Mouse (Mus musculus) limb, embryonic 12.5 days (tissue): ENCODE data around the gene Chaf1a. TPM values are rescaled to one million over a fixed set of nuclear protein-coding genes. Genes with fewer than 3 reads are reported as not detected.
"Not testable (repeated sequence)": the region's sequence is repeated elsewhere in the genome, so short reads cannot be mapped to it uniquely, and the experiment has no call there.

Experiments
- ATAC-seq: fragments of 200-750 bp; cut with Nextera tagmentation; 2 replicates; pipeline ENCODE4 v1.8.0; 2017; ENCODE audit warnings: low read depth, moderate TSS enrichment; ENCODE audit not compliant: insufficient number of reproducible peaks, insufficient read depth, low FRiP score, low TSS enrichment
- H3K27ac ChIP-seq: fragments of 300-500 bp; sonication (generic); 2 replicates; pipeline ENCODE4 v1.5.1; 2016; ENCODE audit warnings: mild to moderate bottlenecking, moderate library complexity
- H3K27me3 ChIP-seq: fragments of 300-500 bp; sonication (generic); 2 replicates; pipeline ENCODE4 v1.6.1; 2016; ENCODE audit warnings: mild to moderate bottlenecking, moderate library complexity
- H3K36me3 ChIP-seq: fragments of 300-500 bp; sonication (generic); 2 replicates; pipeline ENCODE4 v1.6.1; 2016; ENCODE audit warnings: mild to moderate bottlenecking, moderate library complexity
- H3K4me1 ChIP-seq: fragments of 300-500 bp; sonication (generic); replicated peaks from 2 replicates; pipeline ENCODE4 v1.6.1; 2016
- H3K4me2 ChIP-seq: fragments of 300-500 bp; sonication (generic); 2 replicates; pipeline ENCODE4 v1.6.1; 2016; ENCODE audit warnings: mild to moderate bottlenecking, moderate library complexity
- H3K4me3 ChIP-seq: fragments of 300-500 bp; sonication (generic); replicated peaks from 2 replicates; pipeline ENCODE4 v1.5.1; 2016; ENCODE audit warnings: mild to moderate bottlenecking
- H3K9ac ChIP-seq: fragments of 300-500 bp; sonication (generic); replicated peaks from 2 replicates; pipeline ENCODE4 v1.6.1; 2016; ENCODE audit warnings: mild to moderate bottlenecking, moderate library complexity
- H3K9me3 ChIP-seq: fragments of 300-500 bp; sonication (generic); 2 replicates; pipeline ENCODE4 v1.6.1; 2016; ENCODE audit warnings: mild to moderate bottlenecking, moderate library complexity
- WGBS: fragments of 180-500 bp; shearing (Covaris S2); methylation state at CpG from one replicate; pipeline ENCODE4 v1.1.7; 2016; 5-methylcytosine and 5-hydroxymethylcytosine counted together
- polyA plus RNA-seq: library from polyadenylated mRNA; unstranded; fragments of >200 nt; fragmentation: Nextera tagmentation; extraction: Ambion mirVana; gene quantifications from 2 replicates; pipeline ENCODE4 v1.2.1, GENCODE M21; 2016

The Chaf1a gene
- polyA plus RNA-seq, 1 experiment from 2014 or later: 51.2 TPM

DNA sequence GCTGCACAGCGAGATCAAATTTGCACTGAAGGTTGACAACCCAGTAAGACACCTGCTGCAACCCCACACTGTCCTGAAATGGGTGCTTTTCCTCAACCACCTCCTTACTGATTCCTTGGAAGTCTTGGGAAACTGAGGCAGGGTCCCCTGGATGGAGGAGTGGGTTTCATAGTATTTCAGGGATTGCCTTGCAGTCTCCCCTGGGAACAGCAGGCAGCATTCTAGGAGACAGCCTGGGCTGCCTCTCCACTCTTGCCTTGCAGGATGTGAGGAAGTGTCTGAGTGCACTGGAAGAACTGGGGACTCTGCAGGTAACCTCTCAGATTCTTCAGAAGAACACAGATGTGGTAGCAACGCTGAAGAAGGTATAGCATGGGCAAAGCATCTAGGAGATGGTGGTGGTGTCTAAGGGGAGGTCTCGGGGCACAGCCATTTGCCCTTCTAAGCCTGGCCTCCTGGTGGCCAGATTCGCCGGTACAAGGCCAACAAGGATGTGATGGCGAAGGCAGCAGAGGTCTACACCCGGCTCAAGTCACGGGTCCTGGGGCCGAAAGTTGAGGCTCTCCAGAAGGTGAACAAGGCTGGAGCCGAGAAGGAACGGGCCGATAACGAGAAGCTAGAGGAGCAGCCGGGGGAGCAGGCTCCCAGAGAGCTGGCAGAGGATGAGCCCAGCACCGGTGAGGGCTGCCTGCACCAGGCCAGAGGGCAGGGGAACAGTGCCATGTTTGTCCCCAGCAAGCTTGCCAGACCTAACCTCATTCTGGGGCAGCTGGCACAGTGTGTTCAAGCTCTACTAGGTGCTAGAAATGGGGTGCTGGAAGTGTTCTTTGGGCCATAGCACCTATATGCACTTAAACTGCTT lies 58.7 kb downstream of the Chaf1a start:
- WGBS: 88% methylated on average over 15 of the region's 15 CpGs
- ATAC-seq: no peak
- no peak overlapping the region for H3K27ac ChIP-seq
- no peak overlapping the region for H3K9ac ChIP-seq
- peaks cover 95% of the 10 kb centered on the region for H3K36me3 ChIP-seq
- H3K4me2 ChIP-seq: no peak overlapping the region
- H3K4me3 ChIP-seq: no peak overlapping the region
- no peaks in the 10 kb centered on the region for H3K9me3 ChIP-seq
- H3K27me3 ChIP-seq: no peaks in the 10 kb centered on the region
- H3K4me1 ChIP-seq: no peaks in the 10 kb centered on the region

DNA sequence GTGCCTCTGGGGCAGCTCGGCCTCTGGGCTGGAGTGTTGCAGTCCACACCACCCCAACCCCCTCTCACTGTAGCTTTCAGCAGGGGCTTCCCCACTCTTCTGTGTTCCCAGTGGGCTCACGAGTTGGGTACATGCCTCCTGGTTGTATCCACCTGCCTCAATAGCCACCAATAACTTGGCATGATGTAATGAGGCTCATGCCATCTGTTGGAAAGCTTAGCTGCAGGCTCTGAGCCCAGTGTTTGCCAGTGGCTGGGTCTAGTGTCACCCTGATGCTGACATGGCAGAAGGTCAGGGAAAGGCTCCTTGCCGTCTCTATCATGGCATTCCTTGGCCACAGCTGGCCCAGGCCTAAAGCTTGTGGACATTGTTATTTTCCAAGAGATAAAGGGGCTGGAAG lies 60.6 kb downstream of the Chaf1a start:
- no peak overlapping the region for H3K4me3 ChIP-seq
- 87% methylated on average over 3 of the region's 3 CpGs for WGBS
- no peaks in the 10 kb centered on the region for H3K27me3 ChIP-seq
- peaks cover 82% of the 10 kb centered on the region for H3K36me3 ChIP-seq
- no peak overlapping the region for H3K9ac ChIP-seq
- H3K9me3 ChIP-seq: no peaks in the 10 kb centered on the region
- no peaks in the 10 kb centered on the region for H3K4me1 ChIP-seq
- no peak overlapping the region for H3K27ac ChIP-seq
- H3K4me2 ChIP-seq: no peak overlapping the region
- no peak for ATAC-seq

DNA sequence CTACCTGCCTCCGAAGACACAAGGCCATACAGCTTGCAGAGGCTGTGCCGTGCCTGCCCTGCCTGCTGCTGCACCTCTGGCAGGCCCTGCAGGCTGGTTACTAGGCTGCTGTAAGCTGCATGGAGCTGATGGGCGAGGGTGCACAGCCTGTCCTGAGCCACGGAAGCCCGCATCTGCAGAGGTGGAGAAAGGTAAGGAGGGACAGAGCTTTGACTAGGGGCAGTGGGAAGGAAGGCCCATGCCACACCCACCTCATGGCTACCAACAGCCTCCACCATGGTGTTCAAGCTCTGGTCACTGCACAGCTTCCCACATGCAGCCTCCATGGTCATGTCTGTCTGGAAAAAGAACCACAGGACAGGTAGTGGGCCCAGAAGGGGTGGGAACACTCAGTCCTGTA lies 61.9 kb downstream of the Chaf1a start:
- H3K27ac ChIP-seq: no peak overlapping the region
- H3K4me3 ChIP-seq: no peak overlapping the region
- no peak overlapping the region for H3K4me2 ChIP-seq
- H3K27me3 ChIP-seq: no peaks in the 10 kb centered on the region
- no peaks in the 10 kb centered on the region for H3K4me1 ChIP-seq
- no peaks in the 10 kb centered on the region for H3K9me3 ChIP-seq
- H3K9ac ChIP-seq: no peak overlapping the region
- WGBS: 94% methylated on average over 5 of the region's 5 CpGs
- ATAC-seq: no peak
- H3K36me3 ChIP-seq: peaks cover 69% of the 10 kb centered on the region

DNA sequence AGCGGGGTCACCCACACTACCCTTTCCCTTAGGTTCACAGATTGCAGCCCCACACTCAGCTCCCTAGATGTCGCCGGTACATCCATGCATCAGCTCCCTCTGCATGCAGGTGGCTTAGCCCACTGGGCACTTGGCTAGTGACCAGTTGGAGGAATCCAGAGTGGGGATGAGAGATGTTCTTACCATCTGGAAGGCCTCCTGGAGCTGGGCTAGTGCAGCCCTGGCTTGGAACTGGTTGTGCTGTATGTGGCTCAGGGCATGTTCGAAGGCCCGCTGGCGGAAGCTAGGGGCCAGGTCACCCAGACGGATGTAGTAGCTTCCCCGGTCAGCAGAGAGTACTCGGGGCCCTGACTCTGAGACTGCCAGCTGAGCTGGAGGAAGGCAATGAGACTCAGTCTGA lies 62.7 kb downstream of the Chaf1a start:
- WGBS: 93% methylated on average over 9 of the region's 9 CpGs
- H3K4me3 ChIP-seq: no peak overlapping the region
- no peak overlapping the region for H3K9ac ChIP-seq
- H3K27ac ChIP-seq: no peak overlapping the region
- no peak overlapping the region for H3K4me2 ChIP-seq
- H3K9me3 ChIP-seq: no peaks in the 10 kb centered on the region
- H3K27me3 ChIP-seq: no peaks in the 10 kb centered on the region
- ATAC-seq: no peak
- peaks cover 61% of the 10 kb centered on the region for H3K36me3 ChIP-seq
- no peaks in the 10 kb centered on the region for H3K4me1 ChIP-seq

DNA sequence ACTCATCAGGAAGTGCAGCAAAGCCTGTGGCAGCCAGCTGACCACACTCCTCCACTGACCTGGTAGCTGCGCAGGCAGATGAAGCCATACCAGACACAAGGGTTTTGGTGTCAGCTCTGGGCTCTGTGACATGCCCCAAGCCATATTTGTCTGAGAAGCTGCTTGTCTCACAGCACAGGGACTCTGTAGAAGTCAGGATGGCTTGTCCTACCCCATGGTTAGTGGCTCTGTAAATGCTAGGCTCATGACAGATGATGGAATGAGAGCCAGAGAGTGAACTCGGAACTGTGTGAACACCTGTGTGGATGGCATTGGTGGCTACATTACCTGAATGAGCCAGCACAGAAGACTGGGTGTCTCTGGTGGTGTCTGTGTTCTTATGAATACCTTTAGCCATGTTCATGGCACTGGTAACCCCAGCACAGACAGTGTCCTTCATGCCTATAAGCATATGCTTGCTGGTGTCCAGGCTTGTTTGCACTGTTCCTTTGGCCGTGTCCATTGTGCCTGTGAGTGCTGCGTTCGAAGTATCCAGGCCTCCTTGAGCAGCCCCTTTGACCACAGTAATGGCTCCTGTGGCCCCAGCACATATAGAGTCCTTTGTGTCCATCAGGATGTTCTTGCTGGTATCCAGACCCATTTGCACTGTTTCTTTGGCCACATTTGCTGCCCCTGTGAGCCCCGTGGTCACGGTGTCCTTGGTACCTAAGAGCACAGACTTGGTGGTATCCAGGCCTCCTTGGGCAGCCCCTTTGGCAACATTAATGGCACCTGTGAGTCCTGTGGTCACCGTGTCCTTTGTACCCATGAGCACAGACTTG lies 63.4 kb downstream of the Chaf1a start:
- Histone ChIP-seq H3K4me3 (no peak overlapping the region), H3K4me1 (no peaks in the 10 kb centered on the region), H3K4me2 (no peak overlapping the region), H3K36me3 (peaks cover 57% of the 10 kb centered on the region), H3K27me3 (no peaks in the 10 kb centered on the region), H3K27ac (no peak overlapping the region), H3K9me3 (no peaks in the 10 kb centered on the region), H3K9ac (no peak overlapping the region)
- no peak for ATAC-seq
- WGBS: 94% methylated on average over 8 of the region's 8 CpGs

DNA sequence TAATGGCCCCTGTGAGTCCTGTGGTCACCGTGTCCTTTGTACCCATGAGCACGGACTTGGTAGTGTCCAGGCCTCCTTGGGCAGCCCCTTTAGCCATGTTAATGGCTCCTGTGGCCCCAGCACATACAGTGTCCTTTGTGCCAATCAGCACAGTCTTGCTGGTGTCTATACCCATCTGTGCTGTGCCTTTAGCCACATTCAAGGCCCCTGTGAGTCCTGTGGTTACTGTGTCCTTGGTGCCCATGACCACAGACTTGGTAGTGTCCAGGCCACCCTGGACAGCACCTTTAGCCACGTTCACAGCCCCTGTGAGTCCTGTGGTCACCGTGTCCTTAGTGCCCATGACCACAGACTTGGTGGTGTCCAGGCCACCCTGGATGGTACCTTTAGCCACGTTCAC lies 64.6 kb downstream of the Chaf1a start:
- not testable (repeated sequence) for ATAC-seq, H3K9ac ChIP-seq, H3K27ac ChIP-seq, H3K27me3 ChIP-seq, H3K4me3 ChIP-seq, H3K9me3 ChIP-seq, H3K4me2 ChIP-seq, H3K4me1 ChIP-seq
- WGBS: 94% methylated on average over 4 of the region's 5 CpGs
- H3K36me3 ChIP-seq: peaks cover 51% of the 10 kb centered on the region

DNA sequence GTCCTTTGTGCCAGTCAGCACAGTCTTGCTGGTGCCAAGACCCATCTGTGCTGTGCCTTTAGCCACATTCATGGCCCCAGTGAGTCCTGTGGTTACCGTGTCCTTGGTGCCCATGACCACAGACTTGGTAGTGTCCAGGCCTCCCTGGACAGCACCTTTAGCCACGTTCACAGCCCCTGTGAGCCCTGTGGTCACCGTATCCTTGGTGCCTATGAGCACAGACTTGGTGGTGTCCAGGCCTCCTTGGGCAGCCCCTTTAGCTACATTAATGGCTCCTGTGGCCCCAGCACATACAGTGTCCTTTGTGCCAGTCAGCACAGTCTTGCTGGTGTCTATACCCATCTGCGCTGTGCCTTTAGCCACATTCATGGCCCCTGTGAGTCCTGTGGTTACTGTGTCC lies 66.2 kb downstream of the Chaf1a start:
- 93% methylated on average over 4 of the region's 4 CpGs for WGBS
- not testable (repeated sequence) for H3K27ac ChIP-seq, H3K9ac ChIP-seq, H3K4me1 ChIP-seq, ATAC-seq, H3K27me3 ChIP-seq, H3K9me3 ChIP-seq, H3K4me3 ChIP-seq, H3K4me2 ChIP-seq
- peaks cover 36% of the 10 kb centered on the region for H3K36me3 ChIP-seq

DNA sequence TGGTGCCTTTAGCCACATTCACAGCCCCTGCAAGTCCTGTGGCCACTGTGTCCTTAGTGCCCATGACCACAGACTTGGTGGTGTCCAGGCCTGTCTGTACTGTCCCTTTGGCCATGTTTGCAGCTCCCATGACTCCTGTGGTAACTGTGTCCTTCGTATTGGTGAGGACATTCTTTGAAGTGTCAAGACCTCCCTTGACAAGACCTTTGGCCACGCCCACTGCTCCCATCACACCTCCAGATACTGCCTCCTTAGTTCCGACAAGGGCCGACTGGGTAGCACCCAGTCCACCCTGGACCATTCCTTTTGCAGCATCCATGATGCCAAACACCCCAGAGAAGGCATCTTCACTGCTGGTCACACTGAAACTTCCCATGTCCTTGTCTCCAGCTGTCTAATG lies 66.7 kb downstream of the Chaf1a start:
- Histone ChIP-seq H3K36me3 (peaks cover 31% of the 10 kb centered on the region), H3K9ac (no peak overlapping the region), H3K27ac (no peak overlapping the region), H3K27me3 (no peaks in the 10 kb centered on the region), H3K4me1 (no peaks in the 10 kb centered on the region), H3K9me3 (no peaks in the 10 kb centered on the region), H3K4me3 (no peak overlapping the region), H3K4me2 (no peak overlapping the region)
- WGBS: 62% methylated on average over 4 of the region's 4 CpGs
- ATAC-seq: no peak

DNA sequence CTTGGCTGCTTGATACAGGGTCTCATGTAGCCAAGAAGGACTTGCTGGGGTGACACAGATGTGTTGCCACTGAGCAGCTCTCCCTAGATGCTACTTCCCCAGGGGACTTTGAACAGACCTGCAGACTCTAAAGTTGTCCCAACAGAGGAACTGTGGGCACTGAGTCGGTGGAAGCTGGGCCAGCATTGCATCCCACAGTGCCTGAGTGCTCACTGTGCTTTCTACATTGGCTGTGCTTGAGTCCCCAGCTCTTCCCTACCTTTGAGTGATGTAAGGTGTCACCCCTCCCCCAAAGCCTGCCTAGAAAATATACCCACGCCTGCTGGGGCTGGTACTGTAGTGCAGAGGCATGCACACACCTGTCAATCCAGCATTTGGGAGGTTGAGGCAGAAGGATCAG lies 67.5 kb downstream of the Chaf1a start:
- Histone ChIP-seq H3K27me3 (no peaks in the 10 kb centered on the region), H3K4me1 (no peaks in the 10 kb centered on the region), H3K36me3 (peaks cover 23% of the 10 kb centered on the region), H3K4me2 (no peak overlapping the region), H3K9ac (no peak overlapping the region), H3K4me3 (no peak overlapping the region), H3K9me3 (no peaks in the 10 kb centered on the region), H3K27ac (no peak overlapping the region)
- ATAC-seq: no peak
- 54% methylated on average over 2 of the region's 2 CpGs for whole genome bisulfite sequencing

DNA sequence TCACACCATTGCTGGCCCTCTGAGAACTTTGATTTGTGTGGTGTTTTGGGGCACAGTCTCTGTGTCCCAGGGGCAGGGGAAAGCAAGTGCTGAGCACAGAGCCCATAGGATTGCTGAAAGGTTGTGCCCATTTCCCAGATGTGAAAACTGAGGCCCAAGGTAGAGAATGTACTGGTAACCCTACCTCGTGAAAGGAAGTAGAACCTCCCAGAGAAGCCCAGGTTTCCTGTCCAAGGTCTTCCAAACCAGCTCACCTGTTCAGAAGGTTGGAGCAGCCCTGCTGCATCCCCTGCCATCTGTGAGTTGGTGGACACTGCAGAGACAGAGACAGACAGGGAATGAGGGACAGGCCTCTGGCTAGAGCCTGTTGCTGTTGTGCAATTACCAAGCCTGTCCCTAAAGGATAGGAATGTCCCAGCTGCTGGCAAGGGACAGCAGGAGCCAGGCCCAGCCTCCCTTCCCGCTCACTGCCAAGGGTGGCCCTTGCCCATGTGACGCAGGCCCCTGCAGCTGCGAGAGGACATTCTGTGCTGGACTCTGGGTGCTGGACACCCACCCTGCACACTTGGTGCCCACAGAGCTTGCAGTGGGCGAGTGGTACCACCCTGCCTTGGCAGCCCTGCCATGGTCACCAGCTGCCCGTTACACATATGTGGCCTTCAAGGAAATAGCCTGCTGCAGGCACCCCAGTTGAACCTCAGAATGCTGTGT lies 68.2 kb downstream of the Chaf1a start:
- Histone ChIP-seq H3K36me3 (peaks cover 16% of the 10 kb centered on the region), H3K4me3 (no peak overlapping the region), H3K9me3 (no peaks in the 10 kb centered on the region), H3K27ac (no peak overlapping the region), H3K27me3 (no peaks in the 10 kb centered on the region), H3K9ac (no peak overlapping the region), H3K4me2 (no peak overlapping the region), H3K4me1 (no peaks in the 10 kb centered on the region)
- WGBS: 84% methylated on average over 6 of the region's 6 CpGs
- ATAC-seq: no peak
